Mouse (Mus musculus): ENCODE data around the gene Cpeb1. TPM values are rescaled to one million over a fixed set of nuclear protein-coding genes. Genes with fewer than 3 reads are reported as not detected.

The Cpeb1 gene
- total RNA-seq, 2 experiments from 2014 or later = 66.2 to 72.0 TPM

GRCm38 (mm10) chr7:81331851-81332250 is 123.4 kb downstream of the Cpeb1 start:
- no peak for DNase-seq (ENCODE audit: low spot score in 2 of 2)

- DNase-seq (ENCODE audit: low spot score in 2 of 2) = no peak
Observed at GRCm38 (mm10) chr7:81330767-81331166, 124.5 kb downstream of the Cpeb1 start.

GRCm38 (mm10) chr7:81327661-81328060 is 127.6 kb downstream of the Cpeb1 start:
- DNase-seq (ENCODE audit: low spot score in 2 of 2) = no peak

- DNase-seq (ENCODE audit: low spot score in 2 of 2) = no peak
Observed at GRCm38 (mm10) chr7:81326859-81327258, 128.4 kb downstream of the Cpeb1 start.

GRCm38 (mm10) chr7:81326043-81326442 is 129.2 kb downstream of the Cpeb1 start:
- DNase-seq (ENCODE audit: low spot score in 2 of 2) = no peak

- DNase-seq (ENCODE audit: low spot score in 2 of 2) = no peak
Observed at GRCm38 (mm10) chr7:81321776-81322175, 133.5 kb downstream of the Cpeb1 start.

GRCm38 (mm10) chr7:81319749-81320148 is 135.5 kb downstream of the Cpeb1 start:
- no peak for DNase-seq (ENCODE audit: low spot score in 2 of 2)

GRCm38 (mm10) chr7:81315583-81315982 is 139.7 kb downstream of the Cpeb1 start:
- DNase-seq (ENCODE audit: low spot score in 2 of 2) = no peak

- DNase-seq (ENCODE audit: low spot score in 2 of 2) = no peak
Observed at GRCm38 (mm10) chr7:81311581-81311980, 143.7 kb downstream of the Cpeb1 start.

GRCm38 (mm10) chr7:81311130-81311529 is 144.1 kb downstream of the Cpeb1 start:
- no peak for DNase-seq (ENCODE audit: low spot score in 2 of 2)

GRCm38 (mm10) chr7:81309247-81309646 is 146.0 kb downstream of the Cpeb1 start:
- DNase-seq (ENCODE audit: low spot score in 2 of 2) = no peak

GRCm38 (mm10) chr7:81307735-81308134 is 147.5 kb downstream of the Cpeb1 start:
- DNase-seq (ENCODE audit: low spot score in 2 of 2) = peak in 1 of 2 experiments; percentile 15

GRCm38 (mm10) chr7:81304675-81305074 is 150.6 kb downstream of the Cpeb1 start:
- no peak for DNase-seq (ENCODE audit: low spot score in 2 of 2)

- no peak for DNase-seq (ENCODE audit: low spot score in 2 of 2)
Observed at GRCm38 (mm10) chr7:81304100-81304499, 151.2 kb downstream of the Cpeb1 start.

- no peak for DNase-seq (ENCODE audit: low spot score in 2 of 2)
Observed at GRCm38 (mm10) chr7:81303682-81304081, 151.6 kb downstream of the Cpeb1 start.

GRCm38 (mm10) chr7:81301323-81301722 is 153.9 kb downstream of the Cpeb1 start:
- DNase-seq (ENCODE audit: low spot score in 2 of 2) = peak in 1 of 2 experiments; percentile 21

- DNase-seq (ENCODE audit: low spot score in 2 of 2) = no peak
Observed at GRCm38 (mm10) chr7:81298206-81298605, 157.1 kb downstream of the Cpeb1 start.

Other genes starting within 250 kb of the Cpeb1 start
- gene Pde8a, start 241.9 kb downstream of the Cpeb1 start, total RNA-seq (2021) = 1 to 10 TPM; 2.7 to 3.1 TPM
- gene Rps17, start 110.2 kb downstream of the Cpeb1 start, total RNA-seq (2021) = 100 to 1,000 TPM; 554 to 595 TPM
- gene Ap3b2, start 38.5 kb upstream of the Cpeb1 start, total RNA-seq (2021) = 100 to 1,000 TPM; 151 to 159 TPM
- not detected for gene BC048679, start 42.8 kb upstream of the Cpeb1 start, total RNA-seq (2021)
- gene Fsd2, start 111.5 kb upstream of the Cpeb1 start, total RNA-seq (2021) = under 1 TPM; 0.10 to 0.32 TPM
- 10 to 100 TPM; 16.0 to 19.7 TPM for gene Whamm, start 115.8 kb upstream of the Cpeb1 start, total RNA-seq (2021)